Mouse (Mus musculus) intestine, embryonic 16.5 days (tissue): ENCODE data around the gene Fhl4. TPM values are rescaled to one million over a fixed set of nuclear protein-coding genes. Genes with fewer than 3 reads are reported as not detected.

ENCODE experiments used
- ATAC-seq: fragments of 200-750 bp; cut with Nextera tagmentation; 2 replicates; pipeline ENCODE4 v1.8.0; 2017; ENCODE audit warnings: moderate TSS enrichment, moderate library complexity
- H3K27ac ChIP-seq: fragments of 300-500 bp; sonication (generic); 2 replicates; pipeline ENCODE4 v1.5.1; 2014; ENCODE audit warnings: mild to moderate bottlenecking, low read length
- H3K27me3 ChIP-seq: fragments of 300-500 bp; sonication (generic); replicated peaks from 2 replicates; pipeline ENCODE4 v1.6.1; 2014; ENCODE audit warnings: low read length, control low read depth, mixed read lengths; ENCODE audit not compliant: control insufficient read depth, insufficient read depth
- H3K36me3 ChIP-seq: fragments of 300-500 bp; sonication (generic); 2 replicates; pipeline ENCODE4 v1.6.1; 2014; ENCODE audit warnings: low read length, control low read depth; ENCODE audit not compliant: control insufficient read depth, insufficient read depth
- H3K4me1 ChIP-seq: fragments of 300-500 bp; sonication (generic); 2 replicates; pipeline ENCODE4 v1.6.1; 2014; ENCODE audit warnings: low read length, control low read depth, mixed read lengths; ENCODE audit not compliant: control insufficient read depth, insufficient read depth
- H3K4me2 ChIP-seq: fragments of 300-500 bp; sonication (generic); 2 replicates; pipeline ENCODE4 v1.6.1; 2014; ENCODE audit warnings: low read depth, low read length, control low read depth
- H3K4me3 ChIP-seq: fragments of 300-500 bp; sonication (generic); 2 replicates; pipeline ENCODE4 v1.5.1; 2014; ENCODE audit warnings: mild to moderate bottlenecking, low read length
- H3K9ac ChIP-seq: fragments of 300-500 bp; sonication (generic); 2 replicates; pipeline ENCODE4 v1.6.1; 2014; ENCODE audit warnings: low read depth, low read length
- H3K9me3 ChIP-seq: fragments of 300-500 bp; sonication (generic); 2 replicates; pipeline ENCODE4 v1.6.1; 2016; ENCODE audit warnings: low read length, control low read depth; ENCODE audit not compliant: control insufficient read depth
- WGBS: fragments of 180-500 bp; shearing (Covaris S2); extraction: QIAGEN DNeasy Blood & Tissue Kit; methylation state at CpG from one replicate; pipeline ENCODE4 v1.1.7; 2014; 5-methylcytosine and 5-hydroxymethylcytosine counted together
- polyA plus RNA-seq: library from polyadenylated mRNA; unstranded; fragments of >200 nt; fragmentation: Nextera tagmentation; extraction: Ambion mirVana; gene quantifications from 2 replicates; pipeline ENCODE4 v1.2.1, GENCODE M21; 2015

Fhl4 gene
- polyA plus RNA-seq: 0.26 and 0.45 TPM in 2 replicates

GRCm38 (mm10) chr10:85102247-85103084 is at the start of gene Fhl4, which contains the start of gene Tmem263:
Fhl4 (minus strand) TSS chr10:85102495.
Tmem263 (plus strand) TSS chr10:85102627.
- peak within 1 kb of the TSS; percentile 81 for H3K27ac ChIP-seq
- H3K4me3 ChIP-seq: peak within 1 kb of the TSS; percentile 92
- peak within 1 kb of the TSS; percentile 94 for H3K9ac ChIP-seq
- WGBS: under 1% methylated on average over 78 of the region's 96 CpGs
- H3K36me3 ChIP-seq: no peaks in the 10 kb centered on the region
- peak within 1 kb of the TSS; percentile 90 for H3K4me2 ChIP-seq
- no peaks in the 10 kb centered on the region for H3K4me1 ChIP-seq
- peak; percentile 94 for ATAC-seq
- no peaks in the 10 kb centered on the region for H3K27me3 ChIP-seq
- no peaks in the 10 kb centered on the region for H3K9me3 ChIP-seq

DNA sequence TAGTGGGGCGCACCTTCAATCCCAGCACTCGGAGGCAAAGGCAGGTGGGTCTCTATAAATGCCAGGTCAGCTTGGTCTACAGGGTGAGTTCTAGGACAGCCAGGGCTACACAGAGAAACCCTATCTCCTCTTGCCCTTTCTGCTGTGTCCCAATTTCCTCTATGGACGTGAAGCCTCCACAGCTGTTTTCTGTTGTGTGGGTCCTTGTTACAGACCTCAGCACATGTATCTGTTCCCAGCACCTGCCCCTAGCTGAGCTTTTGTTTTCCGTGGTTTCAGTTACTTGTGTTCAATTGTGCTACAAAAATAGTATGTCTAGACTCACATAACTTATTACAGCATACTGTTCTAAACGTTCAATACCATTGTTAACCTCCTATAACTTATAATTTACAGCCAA is 46.9 kb upstream of the Fhl4 start:
- Histone ChIP-seq H3K9ac (no peak overlapping the region), H3K4me1 (no peaks in the 10 kb centered on the region), H3K36me3 (0 out of 2 replicates have a peak, but pooled peaks cover 4% of the 10 kb centered on the region), H3K4me3 (no peak overlapping the region), H3K9me3 (no peaks in the 10 kb centered on the region), H3K27ac (no peak overlapping the region), H3K4me2 (no peak overlapping the region), H3K27me3 (no peaks in the 10 kb centered on the region)
- WGBS: 91% methylated on average over 5 of the region's 5 CpGs
- no peak for ATAC-seq

DNA sequence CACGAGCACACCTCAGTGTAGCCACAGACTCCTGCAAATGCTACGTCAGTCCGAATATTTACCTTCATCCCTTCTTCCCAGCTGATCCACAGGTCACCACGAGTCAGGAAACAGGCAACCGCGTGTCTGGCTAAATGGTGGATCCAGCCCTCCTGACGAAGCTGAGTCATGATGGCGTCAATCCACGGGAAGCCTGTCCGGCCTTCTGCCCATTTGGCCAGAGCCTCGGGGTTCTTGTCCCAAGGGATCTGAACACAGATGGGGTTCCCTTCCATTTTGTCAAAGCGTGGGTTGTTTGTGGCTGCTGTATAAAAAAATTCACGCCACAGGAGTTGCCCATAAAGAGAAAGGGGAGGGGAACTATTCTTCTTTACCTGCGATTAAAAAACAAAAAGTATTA is 44.0 kb upstream of the Fhl4 start:
- no peak overlapping the region for H3K4me3 ChIP-seq
- ATAC-seq: no peak
- H3K4me1 ChIP-seq: no peaks in the 10 kb centered on the region
- WGBS: 84% methylated on average over 14 of the region's 14 CpGs
- H3K4me2 ChIP-seq: no peak overlapping the region
- H3K36me3 ChIP-seq: 0 out of 2 replicates have a peak, but pooled peaks cover 4% of the 10 kb centered on the region
- H3K9ac ChIP-seq: no peak overlapping the region
- no peak overlapping the region for H3K27ac ChIP-seq
- no peaks in the 10 kb centered on the region for H3K9me3 ChIP-seq
- H3K27me3 ChIP-seq: no peaks in the 10 kb centered on the region

DNA sequence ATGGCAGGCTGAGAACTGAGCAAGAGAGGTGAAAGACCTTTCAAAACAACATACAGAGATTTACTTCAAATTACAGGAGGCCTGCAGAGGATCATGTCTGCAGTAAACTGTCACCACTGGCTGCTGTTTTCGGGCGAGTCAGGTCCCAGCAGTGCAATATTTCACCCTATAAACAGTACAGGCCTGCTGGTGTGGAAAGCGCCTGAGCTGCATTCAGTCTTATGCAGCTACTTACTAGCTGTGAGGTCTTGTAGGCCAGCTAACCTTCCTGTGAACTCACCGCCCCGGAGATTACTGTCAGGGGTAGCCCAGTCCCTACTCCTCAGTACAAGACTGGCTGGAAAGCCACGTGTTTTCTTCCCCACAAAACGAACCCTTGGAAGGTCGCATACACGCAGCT is 39.2 kb upstream of the Fhl4 start:
- WGBS: 53% methylated on average over 9 of the region's 9 CpGs
- no peak overlapping the region for H3K4me3 ChIP-seq

DNA sequence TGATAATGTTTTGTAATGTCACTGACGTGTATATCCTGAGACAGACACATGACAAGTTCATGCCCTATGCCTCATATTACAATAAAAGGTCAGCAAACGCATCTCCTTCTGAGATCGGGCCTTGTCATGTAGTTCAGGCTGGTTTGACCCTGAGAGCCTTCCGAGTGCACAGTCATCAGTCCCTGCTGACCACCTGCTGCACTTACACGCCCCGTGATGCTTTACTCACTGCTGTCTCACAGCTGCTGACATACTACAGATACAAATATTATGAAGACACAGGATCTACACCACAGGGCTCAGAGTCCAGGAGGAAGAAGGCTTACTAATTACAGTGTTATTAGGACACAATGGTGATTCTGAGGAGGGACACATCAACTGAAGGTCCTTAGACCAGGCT is 34.3 kb upstream of the Fhl4 start:
- no peak overlapping the region for H3K4me2 ChIP-seq
- WGBS: 74% methylated on average over 6 of the region's 6 CpGs
- no peaks in the 10 kb centered on the region for H3K36me3 ChIP-seq
- no peak overlapping the region for H3K4me3 ChIP-seq
- no peak for ATAC-seq
- no peaks in the 10 kb centered on the region for H3K9me3 ChIP-seq
- H3K27ac ChIP-seq: no peak overlapping the region
- H3K4me1 ChIP-seq: no peaks in the 10 kb centered on the region
- H3K9ac ChIP-seq: no peak overlapping the region
- no peaks in the 10 kb centered on the region for H3K27me3 ChIP-seq

More for the DNA sequence above, 39.2 kb upstream of the Fhl4 start:
- H3K27me3 ChIP-seq: no peaks in the 10 kb centered on the region
- no peaks in the 10 kb centered on the region for H3K9me3 ChIP-seq
- H3K27ac ChIP-seq: no peak overlapping the region; the same call in 1 of the 2 replicates
- H3K9ac ChIP-seq: no peak overlapping the region
- peak; percentile 40; the same call in 1 of the 2 replicates for ATAC-seq
- no peaks in the 10 kb centered on the region for H3K4me1 ChIP-seq
- H3K4me2 ChIP-seq: no peak overlapping the region
- H3K36me3 ChIP-seq: no peaks in the 10 kb centered on the region

- peak overlapping the region; percentile 25; the same call in 1 of the 2 replicates for H3K27ac ChIP-seq
These were observed 26.2 kb upstream of the Fhl4 start for GRCm38 (mm10) chr10:85128453-85128852.

GRCm38 (mm10) chr10:85127395-85128287 is 25.3 kb upstream of the Fhl4 start, which contains the start of gene Mterf2:
Mterf2 (minus strand) TSS chr10:85128027.
- Histone ChIP-seq H3K9me3 (no peaks in the 10 kb centered on the region), H3K4me1 (peaks cover 9% of the 10 kb centered on the region), H3K4me2 (peak within 1 kb of the TSS; percentile 84), H3K36me3 (no peaks in the 10 kb centered on the region), H3K27ac (peak within 1 kb of the TSS; percentile 50; the same call in 1 of the 2 replicates), H3K9ac (peak within 1 kb of the TSS; percentile 75), H3K4me3 (peak within 1 kb of the TSS; percentile 67), H3K27me3 (no peaks in the 10 kb centered on the region)
- 7% methylated on average over 20 of the region's 20 CpGs for WGBS
- peak; percentile 99 for ATAC-seq

More at GRCm38 (mm10) chr10:85128453-85128852, 26.2 kb upstream of the Fhl4 start:
- Histone ChIP-seq H3K36me3 (no peaks in the 10 kb centered on the region), H3K9ac (0 out of 2 replicates have a peak overlapping the region, but pooled peaks have one; percentile 38), H3K4me3 (peak overlapping the region; percentile 67), H3K9me3 (no peaks in the 10 kb centered on the region), H3K4me1 (peaks cover 9% of the 10 kb centered on the region), H3K4me2 (peak overlapping the region; percentile 84), H3K27me3 (no peaks in the 10 kb centered on the region)
- WGBS: 15% methylated on average over 7 of the region's 7 CpGs
- peak; percentile 50 for ATAC-seq

DNA sequence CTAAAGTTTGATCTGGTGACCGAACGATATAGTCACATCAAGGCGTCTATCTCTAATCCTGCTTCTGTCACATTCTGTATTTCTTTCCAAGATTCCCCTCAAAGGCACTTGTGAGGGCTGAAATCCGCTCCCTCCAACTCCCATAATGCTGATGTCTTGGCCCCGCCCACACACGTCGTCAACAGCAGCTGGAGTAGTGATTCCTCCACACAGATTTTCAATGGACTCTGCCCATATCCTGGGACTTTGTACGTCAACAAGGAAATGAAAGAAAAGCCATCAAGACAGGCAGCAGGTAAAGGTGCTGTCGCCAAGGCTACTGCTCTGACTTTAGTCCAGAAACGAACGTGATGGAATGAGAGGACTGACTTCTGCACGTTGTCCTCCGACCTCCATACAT is 22.9 kb upstream of the Fhl4 start:
- no peak overlapping the region for H3K9ac ChIP-seq
- H3K4me3 ChIP-seq: no peak overlapping the region
- peak overlapping the region; percentile 80 for H3K27ac ChIP-seq
- peak; percentile 58 for ATAC-seq
- 70% methylated on average over 13 of the region's 13 CpGs for WGBS
- no peaks in the 10 kb centered on the region for H3K27me3 ChIP-seq
- no peaks in the 10 kb centered on the region for H3K9me3 ChIP-seq
- H3K36me3 ChIP-seq: no peaks in the 10 kb centered on the region
- peak overlapping the region; percentile 21 for H3K4me2 ChIP-seq
- peaks cover 9% of the 10 kb centered on the region for H3K4me1 ChIP-seq

GRCm38 (mm10) chr10:85114409-85114808 is 12.1 kb upstream of the Fhl4 start:
- Histone ChIP-seq H3K27me3 (no peaks in the 10 kb centered on the region), H3K27ac (no peak overlapping the region), H3K4me1 (peaks cover 1% of the 10 kb centered on the region; the same call in 1 of the 2 replicates), H3K4me2 (no peak overlapping the region), H3K36me3 (peaks cover 5% of the 10 kb centered on the region; the same call in 1 of the 2 replicates), H3K4me3 (no peak overlapping the region), H3K9me3 (no peaks in the 10 kb centered on the region), H3K9ac (no peak overlapping the region)
- no peak for ATAC-seq
- WGBS: 86% methylated on average over 4 of the region's 4 CpGs
